Mouse (Mus musculus): ENCODE measurements around the gene Acsl1.

Acsl1 gene

GRCm38 (mm10) chr8:46470792-46471781, at the start of gene Acsl1:
Gene Acsl1 (plus strand): TSS chr8:46471037.
- Histone ChIP-seq H3K27me3 (ENCODE audit: control insufficient read depth, insufficient read depth, low read length, poor library complexity, severe bottlenecking) (no peaks in the 10 kb centered on the region), H3K36me3 (ENCODE audit: control insufficient read depth, insufficient read depth, low read length, poor library complexity, severe bottlenecking) (no peaks in the 10 kb centered on the region)
- peak; percentile 99 for DNase-seq (ENCODE audit: low read depth, low spot score)

GRCm38 (mm10) chr8:46421515-46421914, 49.3 kb upstream of the Acsl1 start:
- Histone ChIP-seq H3K27me3 (ENCODE audit: control insufficient read depth, insufficient read depth, low read length, poor library complexity, severe bottlenecking) (no peaks in the 10 kb centered on the region), H3K36me3 (ENCODE audit: control insufficient read depth, insufficient read depth, low read length, poor library complexity, severe bottlenecking) (no peaks in the 10 kb centered on the region)
- no peak for DNase-seq (ENCODE audit: low read depth, low spot score)

- H3K36me3 ChIP-seq (ENCODE audit: control insufficient read depth, insufficient read depth, low read length, poor library complexity, severe bottlenecking), result no peaks in the 10 kb centered on the region
- H3K27me3 ChIP-seq (ENCODE audit: control insufficient read depth, insufficient read depth, low read length, poor library complexity, severe bottlenecking), result no peaks in the 10 kb centered on the region
- no peak for DNase-seq (ENCODE audit: low read depth, low spot score)
Observed at GRCm38 (mm10) chr8:46427940-46428339, 42.9 kb upstream of the Acsl1 start.

GRCm38 (mm10) chr8:46429871-46430270, 41.0 kb upstream of the Acsl1 start:
- no peaks in the 10 kb centered on the region for H3K36me3 ChIP-seq (ENCODE audit: control insufficient read depth, insufficient read depth, low read length, poor library complexity, severe bottlenecking)
- H3K27me3 ChIP-seq (ENCODE audit: control insufficient read depth, insufficient read depth, low read length, poor library complexity, severe bottlenecking), result no peaks in the 10 kb centered on the region
- DNase-seq (ENCODE audit: low read depth, low spot score), result no peak

- Histone ChIP-seq H3K27me3 (ENCODE audit: control insufficient read depth, insufficient read depth, low read length, poor library complexity, severe bottlenecking) (no peaks in the 10 kb centered on the region), H3K36me3 (ENCODE audit: control insufficient read depth, insufficient read depth, low read length, poor library complexity, severe bottlenecking) (no peaks in the 10 kb centered on the region)
- DNase-seq (ENCODE audit: low read depth, low spot score), result no peak
Observed at GRCm38 (mm10) chr8:46431921-46432320, 38.9 kb upstream of the Acsl1 start.

DNA sequence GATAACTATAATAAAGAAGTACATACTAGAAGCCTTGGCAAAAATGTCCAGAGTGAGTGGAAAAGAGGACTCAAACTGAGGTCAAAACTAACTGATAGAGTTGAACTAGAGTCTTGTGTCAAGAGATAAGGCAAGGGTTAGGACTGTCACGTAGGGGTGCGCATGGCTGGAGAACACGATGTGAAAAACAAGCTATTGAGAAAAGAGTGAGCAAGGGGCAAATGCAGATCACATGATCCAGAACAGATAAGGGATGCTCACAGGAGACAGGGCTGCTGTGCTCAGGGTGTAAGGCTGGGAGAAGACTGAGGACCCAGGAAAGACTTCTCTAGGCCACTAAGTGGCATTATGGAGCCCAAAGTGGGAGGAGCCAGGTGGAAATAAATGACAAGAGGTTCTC, 38.3 kb upstream of the Acsl1 start:
- Histone ChIP-seq H3K36me3 (ENCODE audit: control insufficient read depth, insufficient read depth, low read length, poor library complexity, severe bottlenecking) (no peaks in the 10 kb centered on the region), H3K27me3 (ENCODE audit: control insufficient read depth, insufficient read depth, low read length, poor library complexity, severe bottlenecking) (no peaks in the 10 kb centered on the region)
- no peak for DNase-seq (ENCODE audit: low read depth, low spot score)

- Histone ChIP-seq H3K27me3 (ENCODE audit: control insufficient read depth, insufficient read depth, low read length, poor library complexity, severe bottlenecking) (no peaks in the 10 kb centered on the region), H3K36me3 (ENCODE audit: control insufficient read depth, insufficient read depth, low read length, poor library complexity, severe bottlenecking) (no peaks in the 10 kb centered on the region)
- peak; percentile 9 for DNase-seq (ENCODE audit: low read depth, low spot score)
Observed at GRCm38 (mm10) chr8:46433656-46434055, 37.2 kb upstream of the Acsl1 start.

GRCm38 (mm10) chr8:46438491-46438890, 32.3 kb upstream of the Acsl1 start:
- Histone ChIP-seq H3K27me3 (ENCODE audit: control insufficient read depth, insufficient read depth, low read length, poor library complexity, severe bottlenecking) (no peaks in the 10 kb centered on the region), H3K36me3 (ENCODE audit: control insufficient read depth, insufficient read depth, low read length, poor library complexity, severe bottlenecking) (no peaks in the 10 kb centered on the region)
- DNase-seq (ENCODE audit: low read depth, low spot score), result no peak

GRCm38 (mm10) chr8:46445964-46446915, 24.6 kb upstream of the Acsl1 start:
- H3K27me3 ChIP-seq (ENCODE audit: control insufficient read depth, insufficient read depth, low read length, poor library complexity, severe bottlenecking), result no peaks in the 10 kb centered on the region
- no peaks in the 10 kb centered on the region for H3K36me3 ChIP-seq (ENCODE audit: control insufficient read depth, insufficient read depth, low read length, poor library complexity, severe bottlenecking)
- DNase-seq (ENCODE audit: low read depth, low spot score), result no peak

- no peaks in the 10 kb centered on the region for H3K36me3 ChIP-seq (ENCODE audit: control insufficient read depth, insufficient read depth, low read length, poor library complexity, severe bottlenecking)
- H3K27me3 ChIP-seq (ENCODE audit: control insufficient read depth, insufficient read depth, low read length, poor library complexity, severe bottlenecking), result no peaks in the 10 kb centered on the region
- DNase-seq (ENCODE audit: low read depth, low spot score), result no peak
Observed at GRCm38 (mm10) chr8:46447334-46447733, 23.5 kb upstream of the Acsl1 start.

DNA sequence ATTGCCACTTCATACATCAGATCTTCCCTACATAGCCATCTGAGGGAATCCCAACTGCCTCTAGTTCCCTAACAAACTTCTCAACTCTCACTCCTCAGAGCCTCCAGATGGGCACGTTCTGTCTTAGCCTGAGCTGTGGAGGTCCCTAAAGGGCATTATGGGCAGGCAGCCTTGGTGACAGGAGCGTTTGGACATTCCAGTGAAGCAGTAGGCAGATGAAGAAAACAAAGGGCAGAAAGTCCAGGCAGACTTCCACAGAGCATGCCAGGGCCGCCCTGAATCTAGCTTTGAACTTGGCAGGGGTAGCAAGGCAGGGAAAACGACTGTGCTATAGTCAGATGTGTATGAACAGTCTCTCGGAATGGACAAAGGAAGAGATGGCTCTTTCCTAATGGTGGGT, 22.2 kb upstream of the Acsl1 start:
- Histone ChIP-seq H3K36me3 (ENCODE audit: control insufficient read depth, insufficient read depth, low read length, poor library complexity, severe bottlenecking) (no peaks in the 10 kb centered on the region), H3K27me3 (ENCODE audit: control insufficient read depth, insufficient read depth, low read length, poor library complexity, severe bottlenecking) (no peaks in the 10 kb centered on the region)
- no peak for DNase-seq (ENCODE audit: low read depth, low spot score)

DNA sequence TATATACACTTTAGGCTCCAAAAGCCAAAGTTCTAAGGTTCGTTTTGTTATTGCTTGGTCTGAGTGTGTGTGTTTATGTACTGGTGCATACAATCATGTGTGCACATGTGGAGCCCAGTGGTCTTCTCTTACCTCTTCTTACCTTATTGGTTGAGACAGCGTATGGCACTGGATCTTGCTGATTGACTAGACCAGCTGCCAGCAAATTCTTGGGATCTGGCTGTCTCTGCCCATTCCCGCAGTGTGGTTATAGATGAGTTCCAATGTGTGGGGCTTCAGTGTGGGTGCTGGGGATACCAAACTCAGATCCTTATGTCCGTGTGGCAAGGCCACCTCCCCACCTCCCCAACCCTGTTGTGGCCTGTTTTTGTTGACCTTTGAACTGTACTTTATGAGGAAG, 21.8 kb upstream of the Acsl1 start:
- H3K36me3 ChIP-seq (ENCODE audit: control insufficient read depth, insufficient read depth, low read length, poor library complexity, severe bottlenecking), result no peaks in the 10 kb centered on the region
- H3K27me3 ChIP-seq (ENCODE audit: control insufficient read depth, insufficient read depth, low read length, poor library complexity, severe bottlenecking), result no peaks in the 10 kb centered on the region
- DNase-seq (ENCODE audit: low read depth, low spot score), result no peak

DNA sequence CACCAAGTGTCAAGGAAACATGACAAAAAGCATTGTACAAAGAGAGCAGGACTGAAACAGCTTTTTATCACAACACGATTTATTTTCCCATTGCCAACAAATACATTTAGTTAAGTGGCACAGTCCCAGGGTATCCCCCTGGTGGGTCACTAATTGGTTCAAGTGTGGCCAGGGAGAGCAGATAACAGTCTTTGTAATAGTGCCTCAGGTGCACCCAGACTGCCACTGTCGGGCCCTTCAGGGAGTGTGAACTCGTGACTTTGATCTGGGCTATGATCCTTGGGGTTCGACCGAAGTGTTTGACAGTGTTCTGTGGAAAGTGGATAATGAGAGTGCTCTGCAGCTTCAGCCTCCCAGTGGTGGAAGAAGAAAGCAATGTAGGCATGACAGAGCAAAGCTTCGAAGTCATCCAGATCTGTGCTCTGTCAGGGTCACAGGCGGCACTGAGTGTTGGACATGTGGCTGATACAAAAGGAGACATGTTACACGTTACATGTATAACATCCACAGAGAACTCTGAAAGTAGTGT, 21.1 kb upstream of the Acsl1 start:
- no peak for DNase-seq (ENCODE audit: low read depth, low spot score)
- H3K27me3 ChIP-seq (ENCODE audit: control insufficient read depth, insufficient read depth, low read length, poor library complexity, severe bottlenecking), result no peaks in the 10 kb centered on the region

GRCm38 (mm10) chr8:46458215-46458811, 12.5 kb upstream of the Acsl1 start:
- H3K27me3 ChIP-seq (ENCODE audit: control insufficient read depth, insufficient read depth, low read length, poor library complexity, severe bottlenecking), result no peaks in the 10 kb centered on the region
- H3K36me3 ChIP-seq (ENCODE audit: control insufficient read depth, insufficient read depth, low read length, poor library complexity, severe bottlenecking), result no peaks in the 10 kb centered on the region
- DNase-seq (ENCODE audit: low read depth, low spot score), result no peak

More for the DNA sequence above, 21.1 kb upstream of the Acsl1 start:
- H3K36me3 ChIP-seq (ENCODE audit: control insufficient read depth, insufficient read depth, low read length, poor library complexity, severe bottlenecking), result no peaks in the 10 kb centered on the region
